Mouse (Mus musculus): ENCODE data around the gene Cacnb4. TPM values are rescaled to one million over a fixed set of nuclear protein-coding genes. Genes with fewer than 3 reads are reported as not detected.
A peak's percentile ranks its signal among the peaks of the same experiment; 100 is the strongest.

Gene Cacnb4
- polyA plus RNA-seq, 1 experiment, result 0.01 TPM

GRCm38 (mm10) chr2:52440420-52441015 is 236.1 kb downstream of the Cacnb4 start:
- Histone ChIP-seq H3K4me2 (ENCODE audit: low read depth) (no peak overlapping the region), H3ac (ENCODE audit: control insufficient read depth, insufficient read length) (no peak overlapping the region), H3K27me3 (ENCODE audit: control insufficient read depth, insufficient read depth, insufficient read length) (no peaks in the 10 kb centered on the region), H3K36me3 (ENCODE audit: control insufficient read depth, insufficient read depth) (no peaks in the 10 kb centered on the region), H3K79me2 (ENCODE audit: control insufficient read depth, insufficient read depth) (no peaks in the 10 kb centered on the region), H3K4me3 (no peak overlapping the region)
- no peak for TF ChIP-seq POLR2AphosphoS2 (IDR thresholded peaks at IDR 0.05; ENCODE audit: insufficient read length, low read depth)
- TF ChIP-seq MYOG (IDR thresholded peaks at IDR 0.05; ENCODE audit: control insufficient read depth in 1 of 3, insufficient read depth in 1 of 3, insufficient read length in 2 of 3, low read depth in 2 of 3), result no peak
- no peak for TF ChIP-seq E2F4 (IDR thresholded peaks at IDR 0.05; ENCODE audit: insufficient read depth)
- TF ChIP-seq USF1 (IDR thresholded peaks at IDR 0.05; ENCODE audit: low read depth), result no peak
- TF ChIP-seq REST (IDR thresholded peaks at IDR 0.05; ENCODE audit: insufficient read depth, insufficient read length), result no peak
- no peak for TF ChIP-seq SRF (IDR thresholded peaks at IDR 0.05; ENCODE audit: control insufficient read depth, insufficient read length, low read depth)
- no peak for TF ChIP-seq TCF12 (IDR thresholded peaks at IDR 0.05; ENCODE audit: insufficient read depth, poor library complexity, severe bottlenecking)
- no peak for TF ChIP-seq CEBPB (IDR thresholded peaks at IDR 0.05; ENCODE audit: insufficient read depth, poor library complexity, severe bottlenecking)
- no peak for TF ChIP-seq MYOD1 (IDR thresholded peaks at IDR 0.05; ENCODE audit: control insufficient read depth in 1 of 3, insufficient read length in 2 of 3, low read depth in 2 of 3)
- no peak for TF ChIP-seq POLR2A (IDR thresholded peaks at IDR 0.05; ENCODE audit: insufficient read length, low read depth)
- TF ChIP-seq TCF3 (IDR thresholded peaks at IDR 0.05; ENCODE audit: insufficient read length, low read depth), result no peak
- TF ChIP-seq MAX (IDR thresholded peaks at IDR 0.05; ENCODE audit: low read depth), result no peak

- TF ChIP-seq E2F4 (IDR thresholded peaks at IDR 0.05; ENCODE audit: insufficient read depth) (no peak), POLR2AphosphoS2 (IDR thresholded peaks at IDR 0.05; ENCODE audit: insufficient read length, low read depth) (no peak), SRF (IDR thresholded peaks at IDR 0.05; ENCODE audit: control insufficient read depth, insufficient read length, low read depth) (no peak), MYOG (IDR thresholded peaks at IDR 0.05; ENCODE audit: control insufficient read depth in 1 of 3, insufficient read depth in 1 of 3, insufficient read length in 2 of 3, low read depth in 2 of 3) (no peak), USF1 (IDR thresholded peaks at IDR 0.05; ENCODE audit: low read depth) (no peak), REST (IDR thresholded peaks at IDR 0.05; ENCODE audit: insufficient read depth, insufficient read length) (no peak), TCF3 (IDR thresholded peaks at IDR 0.05; ENCODE audit: insufficient read length, low read depth) (no peak), POLR2A (IDR thresholded peaks at IDR 0.05; ENCODE audit: insufficient read length, low read depth) (no peak), TCF12 (IDR thresholded peaks at IDR 0.05; ENCODE audit: insufficient read depth, poor library complexity, severe bottlenecking) (no peak), MAX (IDR thresholded peaks at IDR 0.05; ENCODE audit: low read depth) (no peak), MYOD1 (IDR thresholded peaks at IDR 0.05; ENCODE audit: control insufficient read depth in 1 of 3, insufficient read length in 2 of 3, low read depth in 2 of 3) (no peak), CEBPB (IDR thresholded peaks at IDR 0.05; ENCODE audit: insufficient read depth, poor library complexity, severe bottlenecking) (no peak)
- H3K27me3 ChIP-seq (ENCODE audit: control insufficient read depth, insufficient read depth, insufficient read length), result no peaks in the 10 kb centered on the region
- H3K4me3 ChIP-seq, result no peak overlapping the region
- no peaks in the 10 kb centered on the region for H3K79me2 ChIP-seq (ENCODE audit: control insufficient read depth, insufficient read depth)
- H3K4me2 ChIP-seq (ENCODE audit: low read depth), result no peak overlapping the region
- no peaks in the 10 kb centered on the region for H3K36me3 ChIP-seq (ENCODE audit: control insufficient read depth, insufficient read depth)
- H3ac ChIP-seq (ENCODE audit: control insufficient read depth, insufficient read length), result no peak overlapping the region
Measured at GRCm38 (mm10) chr2:52438437-52438836, 238.2 kb downstream of the Cacnb4 start.

- TF ChIP-seq TCF12 (IDR thresholded peaks at IDR 0.05; ENCODE audit: insufficient read depth, poor library complexity, severe bottlenecking), result no peak
- no peak for TF ChIP-seq REST (IDR thresholded peaks at IDR 0.05; ENCODE audit: insufficient read depth, insufficient read length)
- no peak for TF ChIP-seq E2F4 (IDR thresholded peaks at IDR 0.05; ENCODE audit: insufficient read depth)
- TF ChIP-seq TCF3 (IDR thresholded peaks at IDR 0.05; ENCODE audit: insufficient read length, low read depth), result no peak
- Histone ChIP-seq H3K4me2 (ENCODE audit: low read depth) (no peak overlapping the region), H3K4me3 (no peak overlapping the region), H3K36me3 (ENCODE audit: control insufficient read depth, insufficient read depth) (no peaks in the 10 kb centered on the region), H3ac (ENCODE audit: control insufficient read depth, insufficient read length) (no peak overlapping the region), H3K27me3 (ENCODE audit: control insufficient read depth, insufficient read depth, insufficient read length) (no peaks in the 10 kb centered on the region), H3K79me2 (ENCODE audit: control insufficient read depth, insufficient read depth) (no peaks in the 10 kb centered on the region)
Measured at GRCm38 (mm10) chr2:52438013-52438412, 238.6 kb downstream of the Cacnb4 start.

- TF ChIP-seq REST (IDR thresholded peaks at IDR 0.05; ENCODE audit: insufficient read depth, insufficient read length), result peak; percentile 61
- no peak for TF ChIP-seq MYOD1 (IDR thresholded peaks at IDR 0.05; ENCODE audit: control insufficient read depth in 1 of 3, insufficient read length in 2 of 3, low read depth in 2 of 3)
- TF ChIP-seq USF1 (IDR thresholded peaks at IDR 0.05; ENCODE audit: low read depth), result no peak
- H3ac ChIP-seq (ENCODE audit: control insufficient read depth, insufficient read length), result no peak overlapping the region
- H3K27me3 ChIP-seq (ENCODE audit: control insufficient read depth, insufficient read depth, insufficient read length), result no peaks in the 10 kb centered on the region
- H3K4me3 ChIP-seq, result no peak overlapping the region
- no peaks in the 10 kb centered on the region for H3K36me3 ChIP-seq (ENCODE audit: control insufficient read depth, insufficient read depth)
- no peaks in the 10 kb centered on the region for H3K79me2 ChIP-seq (ENCODE audit: control insufficient read depth, insufficient read depth)
- H3K4me2 ChIP-seq (ENCODE audit: low read depth), result no peak overlapping the region
Measured at GRCm38 (mm10) chr2:52435919-52436632, 240.6 kb downstream of the Cacnb4 start.

GRCm38 (mm10) chr2:52433365-52433764 is 243.3 kb downstream of the Cacnb4 start:
- TF ChIP-seq TCF12 (IDR thresholded peaks at IDR 0.05; ENCODE audit: insufficient read depth, poor library complexity, severe bottlenecking) (no peak), SRF (IDR thresholded peaks at IDR 0.05; ENCODE audit: control insufficient read depth, insufficient read length, low read depth) (no peak), POLR2AphosphoS2 (IDR thresholded peaks at IDR 0.05; ENCODE audit: insufficient read length, low read depth) (no peak), POLR2A (IDR thresholded peaks at IDR 0.05; ENCODE audit: insufficient read length, low read depth) (no peak), MYOG (IDR thresholded peaks at IDR 0.05; ENCODE audit: control insufficient read depth in 1 of 3, insufficient read depth in 1 of 3, insufficient read length in 2 of 3, low read depth in 2 of 3) (no peak), REST (IDR thresholded peaks at IDR 0.05; ENCODE audit: insufficient read depth, insufficient read length) (no peak), CEBPB (IDR thresholded peaks at IDR 0.05; ENCODE audit: insufficient read depth, poor library complexity, severe bottlenecking) (no peak), MAX (IDR thresholded peaks at IDR 0.05; ENCODE audit: low read depth) (no peak)
- no peak overlapping the region for H3K4me3 ChIP-seq
- H3K4me2 ChIP-seq (ENCODE audit: low read depth), result no peak overlapping the region
- no peaks in the 10 kb centered on the region for H3K27me3 ChIP-seq (ENCODE audit: control insufficient read depth, insufficient read depth, insufficient read length)
- no peaks in the 10 kb centered on the region for H3K36me3 ChIP-seq (ENCODE audit: control insufficient read depth, insufficient read depth)
- H3ac ChIP-seq (ENCODE audit: control insufficient read depth, insufficient read length), result no peak overlapping the region
- no peaks in the 10 kb centered on the region for H3K79me2 ChIP-seq (ENCODE audit: control insufficient read depth, insufficient read depth)

Measured in myocyte (in vitro differentiated cells).